Mouse (Mus musculus): ENCODE measurements around the gene Foxd4.

DNA sequence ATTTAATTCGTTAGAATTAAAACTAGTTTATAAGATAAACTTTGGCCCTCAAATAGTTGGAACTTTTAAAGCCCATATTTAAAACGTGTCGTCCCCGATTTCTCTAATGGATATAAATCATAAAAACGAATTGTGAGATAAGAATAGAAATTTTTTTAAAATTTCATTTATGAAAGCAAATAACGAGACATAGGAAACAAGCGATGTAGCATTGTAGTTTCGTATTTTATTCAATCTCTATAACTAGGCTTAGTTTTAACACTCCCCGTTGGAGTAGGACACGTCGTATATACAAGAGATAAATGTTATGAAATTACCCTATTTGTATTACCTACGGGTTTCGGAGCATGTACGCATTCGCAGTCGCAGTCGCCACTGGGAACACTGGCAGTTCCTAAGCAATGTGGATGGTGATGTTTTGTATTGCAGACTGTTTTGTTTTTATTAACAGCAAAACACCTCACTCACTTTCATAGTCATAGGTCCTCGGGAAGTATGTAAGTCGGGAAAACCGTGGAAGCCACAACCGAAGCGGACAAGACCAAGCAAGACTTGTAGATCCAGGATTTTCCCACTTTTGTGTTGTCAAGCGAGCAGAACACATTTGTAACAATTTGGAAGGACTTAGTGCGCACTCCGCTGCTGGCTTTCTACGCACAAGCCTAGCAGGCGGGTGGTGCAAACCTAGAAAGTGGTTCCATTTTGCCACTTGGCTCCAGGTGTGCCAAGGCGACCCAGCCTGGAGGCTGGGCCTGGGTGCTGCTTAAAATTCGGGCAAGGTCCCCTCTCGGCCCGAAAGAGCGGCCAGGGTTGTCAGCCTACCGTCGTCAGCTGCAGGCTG lies 2.0 kb downstream of the Foxd4 start:
- TF ChIP-seq CTCF (conservative IDR thresholded peaks at IDR 0.05 in 1 of 2, IDR thresholded peaks at IDR 0.05 in 1 of 2; ENCODE audit: low read depth in 2 of 2, low read length in 2 of 2), result no peak
- TF ChIP-seq JUND (conservative IDR thresholded peaks at IDR 0.05; ENCODE audit: low read depth, low read length), result no peak
- no peak for TF ChIP-seq EP300 (IDR thresholded peaks at IDR 0.05; ENCODE audit: low read length)
- TF ChIP-seq POLR2A (IDR thresholded peaks at IDR 0.05; ENCODE audit: low read depth, low read length), result no peak
- no peak for TF ChIP-seq MAZ (IDR thresholded peaks at IDR 0.05; ENCODE audit: low read depth, low read length)
- TF ChIP-seq TCF12 (IDR thresholded peaks at IDR 0.05; ENCODE audit: low read depth, low read length), result no peak
- no peak for TF ChIP-seq USF2 (conservative IDR thresholded peaks at IDR 0.05; ENCODE audit: low read depth, low read length)
- TF ChIP-seq ZMIZ1 (IDR thresholded peaks at IDR 0.05; ENCODE audit: low read depth, low read length), result no peak
- TF ChIP-seq ZNF384 (IDR thresholded peaks at IDR 0.05; ENCODE audit: low read depth, low read length), result no peak
- no peak for TF ChIP-seq SIN3A (IDR thresholded peaks at IDR 0.05; ENCODE audit: low read length)
- no peak for TF ChIP-seq SMC3 (IDR thresholded peaks at IDR 0.05; ENCODE audit: low read depth, low read length)
- TF ChIP-seq E2F4 (IDR thresholded peaks at IDR 0.05; ENCODE audit: insufficient replicate concordance, low read depth, low read length), result no peak
- TF ChIP-seq IRF4 (IDR thresholded peaks at IDR 0.05; ENCODE audit: low read depth, low read length), result no peak
